Mouse (Mus musculus): Measurements from ENCODE around the gene Cers5. TPM values are rescaled to one million over a fixed set of nuclear protein-coding genes. Genes with fewer than 3 reads are reported as not detected.

The Cers5 gene
- polyA plus RNA-seq, 1 experiment from 2014 or later: 82.5 TPM

DNA sequence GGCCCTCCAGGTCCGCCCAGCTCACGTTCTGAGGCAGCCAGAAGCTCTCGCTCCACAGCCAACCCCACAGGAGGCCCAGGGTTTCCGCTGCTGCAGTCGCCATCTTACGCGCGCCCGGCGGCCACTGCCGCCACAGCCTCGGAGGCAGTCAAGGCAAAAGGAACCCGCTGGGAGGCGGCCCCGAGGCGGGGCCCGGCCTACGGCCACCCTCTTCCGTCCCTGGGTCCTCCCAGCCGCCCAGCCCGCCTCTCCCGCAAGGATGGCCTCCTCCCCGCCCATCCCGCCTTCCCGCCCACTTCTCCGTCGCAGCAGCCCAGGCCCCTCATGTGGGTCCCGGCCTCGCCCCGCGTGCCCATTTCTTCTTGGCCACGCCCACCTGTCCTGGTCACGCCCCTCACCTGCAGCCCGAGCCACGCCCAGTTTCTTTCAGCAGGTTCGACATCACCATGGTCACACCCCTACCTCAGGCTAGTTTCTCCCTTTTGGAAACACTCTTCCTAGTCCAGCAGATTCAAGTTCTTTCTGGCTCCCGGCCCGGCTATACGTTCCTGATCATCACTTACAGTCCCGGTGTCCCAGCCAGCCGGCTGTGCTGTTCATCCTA, 306 bp downstream of the Cers5 start:
- Histone ChIP-seq H3K9me3 (ENCODE audit: control insufficient read depth, low read length) (no peaks in the 10 kb centered on the region), H3K27ac (ENCODE audit: low read depth, low read length) (peak overlapping the region; percentile 93), H3K36me3 (ENCODE audit: control insufficient read depth, insufficient read depth, low read length) (no peaks in the 10 kb centered on the region), H3K4me3 (ENCODE audit: low read depth, low read length) (peak overlapping the region; percentile 79), H3K27me3 (ENCODE audit: control insufficient read depth, insufficient read depth, low read length) (no peaks in the 10 kb centered on the region), H3K4me1 (ENCODE audit: control insufficient read depth, insufficient read depth, low read length) (peaks cover 13% of the 10 kb centered on the region), H3K4me2 (ENCODE audit: low read depth, low read length) (peak overlapping the region; percentile 80), H3K9ac (replicated peaks; ENCODE audit: low read depth, low read length) (peak overlapping the region; percentile 95)
- WGBS: under 1% methylated on average over 38 of the region's 41 CpGs
- peak; percentile 91 for ATAC-seq (ENCODE audit: low read depth)

- under 1% methylated on average over 58 of the region's 59 CpGs for WGBS
- Histone ChIP-seq H3K9ac (replicated peaks; ENCODE audit: low read depth, low read length) (peak overlapping the region; percentile 95), H3K9me3 (ENCODE audit: control insufficient read depth, low read length) (no peaks in the 10 kb centered on the region), H3K36me3 (ENCODE audit: control insufficient read depth, insufficient read depth, low read length) (no peaks in the 10 kb centered on the region), H3K4me2 (ENCODE audit: low read depth, low read length) (peak overlapping the region; percentile 80), H3K4me3 (ENCODE audit: low read depth, low read length) (peak overlapping the region; percentile 79), H3K27me3 (ENCODE audit: control insufficient read depth, insufficient read depth, low read length) (no peaks in the 10 kb centered on the region), H3K27ac (ENCODE audit: low read depth, low read length) (peak overlapping the region; percentile 93), H3K4me1 (ENCODE audit: control insufficient read depth, insufficient read depth, low read length) (peaks cover 13% of the 10 kb centered on the region)
- peak; percentile 75 for ATAC-seq (ENCODE audit: low read depth)
Observed at GRCm38 (mm10) chr15:99771601-99772276, 946 bp downstream of the Cers5 start.

DNA sequence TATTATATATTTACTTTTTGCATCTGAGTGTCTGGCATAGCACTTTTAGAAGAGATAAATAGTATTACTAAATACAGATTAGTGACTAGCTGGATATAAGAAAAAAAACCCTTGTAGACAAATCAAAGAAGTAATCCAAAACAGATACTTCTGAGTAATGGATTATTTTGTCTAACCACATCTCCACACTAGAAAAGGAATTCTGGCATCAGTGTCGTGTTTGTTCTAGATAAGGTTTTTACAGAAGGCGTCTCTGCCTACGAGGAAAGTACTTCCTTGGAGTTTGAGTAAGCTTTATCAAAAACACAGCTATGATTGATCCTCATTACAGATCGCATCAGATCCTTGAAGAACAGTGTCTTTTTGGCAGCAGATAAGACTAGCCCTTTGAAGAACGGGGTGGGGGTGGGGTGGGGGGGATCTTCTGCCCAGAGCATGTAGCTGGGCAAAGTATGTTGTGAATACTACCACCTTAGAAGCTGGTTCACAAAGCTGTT, 1.6 kb downstream of the Cers5 start:
- ATAC-seq (ENCODE audit: low read depth): no peak
- WGBS: 39% methylated on average over 5 of the region's 5 CpGs
- H3K9me3 ChIP-seq (ENCODE audit: control insufficient read depth, low read length): no peaks in the 10 kb centered on the region
- H3K9ac ChIP-seq (replicated peaks; ENCODE audit: low read depth, low read length): peak overlapping the region; percentile 95
- peak overlapping the region; percentile 79 for H3K4me3 ChIP-seq (ENCODE audit: low read depth, low read length)
- H3K4me1 ChIP-seq (ENCODE audit: control insufficient read depth, insufficient read depth, low read length): peaks cover 13% of the 10 kb centered on the region
- H3K27ac ChIP-seq (ENCODE audit: low read depth, low read length): peak overlapping the region; percentile 93
- H3K4me2 ChIP-seq (ENCODE audit: low read depth, low read length): peak overlapping the region; percentile 80
- no peaks in the 10 kb centered on the region for H3K27me3 ChIP-seq (ENCODE audit: control insufficient read depth, insufficient read depth, low read length)
- no peaks in the 10 kb centered on the region for H3K36me3 ChIP-seq (ENCODE audit: control insufficient read depth, insufficient read depth, low read length)

- Histone ChIP-seq H3K4me3 (ENCODE audit: low read depth, low read length) (no peak overlapping the region), H3K9me3 (ENCODE audit: control insufficient read depth, low read length) (no peaks in the 10 kb centered on the region), H3K27ac (ENCODE audit: low read depth, low read length) (no peak overlapping the region), H3K27me3 (ENCODE audit: control insufficient read depth, insufficient read depth, low read length) (no peaks in the 10 kb centered on the region), H3K9ac (replicated peaks; ENCODE audit: low read depth, low read length) (no peak overlapping the region), H3K4me2 (ENCODE audit: low read depth, low read length) (no peak overlapping the region), H3K4me1 (ENCODE audit: control insufficient read depth, insufficient read depth, low read length) (peaks cover 13% of the 10 kb centered on the region), H3K36me3 (ENCODE audit: control insufficient read depth, insufficient read depth, low read length) (no peaks in the 10 kb centered on the region)
- no peak for ATAC-seq (ENCODE audit: low read depth)
- WGBS: 94% methylated on average over 1 of the region's 1 CpGs
Observed at GRCm38 (mm10) chr15:99768761-99769160, 3.9 kb downstream of the Cers5 start.

DNA sequence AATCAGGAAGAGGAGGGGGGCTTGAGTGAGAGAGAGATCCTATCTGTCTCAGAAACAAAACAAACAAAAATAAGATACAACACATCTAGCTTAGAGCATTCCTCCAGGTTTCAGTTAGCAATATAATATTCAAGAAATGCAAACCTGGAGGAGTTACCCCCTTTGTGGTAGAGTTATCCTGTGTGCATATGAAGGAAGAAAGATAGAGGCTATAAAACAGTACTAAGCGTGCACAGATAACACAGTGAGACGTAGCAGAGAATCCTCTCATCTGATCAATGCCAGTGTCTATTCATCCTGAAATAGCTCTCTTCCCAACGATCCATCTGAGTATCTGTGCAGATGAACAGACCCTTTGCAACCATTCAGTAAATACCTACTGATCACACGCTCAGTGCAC, 5.2 kb downstream of the Cers5 start:
- WGBS: 76% methylated on average over 4 of the region's 4 CpGs
- no peaks in the 10 kb centered on the region for H3K27me3 ChIP-seq (ENCODE audit: control insufficient read depth, insufficient read depth, low read length)

DNA sequence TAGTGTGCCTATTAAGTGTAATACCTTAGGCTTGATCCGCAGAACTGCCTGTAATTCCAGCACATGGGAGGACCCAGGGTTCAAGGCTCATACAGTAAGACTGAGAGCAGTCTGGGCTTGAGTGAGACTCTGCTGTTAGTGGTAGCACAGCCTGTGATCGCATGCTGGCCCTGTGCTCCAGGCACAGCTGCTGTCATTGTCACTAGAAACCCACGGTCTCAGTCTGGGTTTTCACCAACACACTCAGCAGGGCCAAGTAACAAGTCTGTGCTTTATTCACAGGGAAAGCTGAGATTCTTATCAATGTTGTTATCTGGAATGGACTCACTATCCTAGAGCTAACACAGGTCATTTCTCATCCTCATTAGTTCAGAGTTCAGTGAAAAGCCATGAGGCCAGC, 18.5 kb downstream of the Cers5 start:
- no peaks in the 10 kb centered on the region for H3K9me3 ChIP-seq (ENCODE audit: control insufficient read depth, low read length)
- no peaks in the 10 kb centered on the region for H3K27me3 ChIP-seq (ENCODE audit: control insufficient read depth, insufficient read depth, low read length)
- WGBS: 77% methylated on average over 3 of the region's 3 CpGs
- ATAC-seq (ENCODE audit: low read depth): no peak
- no peaks in the 10 kb centered on the region for H3K36me3 ChIP-seq (ENCODE audit: control insufficient read depth, insufficient read depth, low read length)
- H3K27ac ChIP-seq (ENCODE audit: low read depth, low read length): no peak overlapping the region
- H3K4me1 ChIP-seq (ENCODE audit: control insufficient read depth, insufficient read depth, low read length): no peaks in the 10 kb centered on the region
- H3K4me3 ChIP-seq (ENCODE audit: low read depth, low read length): no peak overlapping the region
- no peak overlapping the region for H3K9ac ChIP-seq (replicated peaks; ENCODE audit: low read depth, low read length)
- no peak overlapping the region for H3K4me2 ChIP-seq (ENCODE audit: low read depth, low read length)

More for the DNA sequence above, 5.2 kb downstream of the Cers5 start:
- H3K27ac ChIP-seq (ENCODE audit: low read depth, low read length): no peak overlapping the region
- H3K4me3 ChIP-seq (ENCODE audit: low read depth, low read length): no peak overlapping the region
- no peak overlapping the region for H3K9ac ChIP-seq (replicated peaks; ENCODE audit: low read depth, low read length)
- H3K36me3 ChIP-seq (ENCODE audit: control insufficient read depth, insufficient read depth, low read length): no peaks in the 10 kb centered on the region
- H3K4me1 ChIP-seq (ENCODE audit: control insufficient read depth, insufficient read depth, low read length): peaks cover 13% of the 10 kb centered on the region
- ATAC-seq (ENCODE audit: low read depth): no peak
- H3K4me2 ChIP-seq (ENCODE audit: low read depth, low read length): no peak overlapping the region
- no peaks in the 10 kb centered on the region for H3K9me3 ChIP-seq (ENCODE audit: control insufficient read depth, low read length)

DNA sequence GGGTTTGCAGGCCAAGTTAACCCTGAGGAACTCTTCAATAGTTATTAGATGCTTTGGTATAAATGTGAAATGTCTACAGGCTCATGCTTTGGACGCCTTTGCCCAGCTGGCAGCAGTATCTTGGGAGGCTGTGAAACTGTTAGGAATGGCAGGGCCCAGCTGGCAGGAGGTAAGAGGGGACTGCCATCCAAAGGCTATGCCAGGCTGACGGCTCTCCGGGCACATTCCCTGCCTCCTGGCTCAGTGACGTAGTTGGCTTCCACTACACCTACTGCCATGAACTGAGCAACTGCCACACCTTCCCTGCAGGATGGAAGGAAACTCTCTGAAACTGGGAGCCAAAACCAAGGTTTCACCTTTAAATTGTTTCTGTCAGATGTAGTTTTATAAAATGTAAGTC, 32.5 kb downstream of the Cers5 start:
- Histone ChIP-seq H3K9ac (replicated peaks; ENCODE audit: low read depth, low read length) (no peak overlapping the region), H3K27ac (ENCODE audit: low read depth, low read length) (no peak overlapping the region), H3K27me3 (ENCODE audit: control insufficient read depth, insufficient read depth, low read length) (no peaks in the 10 kb centered on the region), H3K4me2 (ENCODE audit: low read depth, low read length) (no peak overlapping the region), H3K36me3 (ENCODE audit: control insufficient read depth, insufficient read depth, low read length) (peaks cover 57% of the 10 kb centered on the region), H3K9me3 (ENCODE audit: control insufficient read depth, low read length) (no peaks in the 10 kb centered on the region), H3K4me1 (ENCODE audit: control insufficient read depth, insufficient read depth, low read length) (no peaks in the 10 kb centered on the region), H3K4me3 (ENCODE audit: low read depth, low read length) (no peak overlapping the region)
- no peak for ATAC-seq (ENCODE audit: low read depth)
- 92% methylated on average over 4 of the region's 4 CpGs for WGBS

- H3K9me3 ChIP-seq (ENCODE audit: control insufficient read depth, low read length): no peaks in the 10 kb centered on the region
- no peak overlapping the region for H3K4me2 ChIP-seq (ENCODE audit: low read depth, low read length)
- ATAC-seq (ENCODE audit: low read depth): no peak
- H3K9ac ChIP-seq (replicated peaks; ENCODE audit: low read depth, low read length): no peak overlapping the region
- H3K27ac ChIP-seq (ENCODE audit: low read depth, low read length): no peak overlapping the region
- H3K4me1 ChIP-seq (ENCODE audit: control insufficient read depth, insufficient read depth, low read length): no peaks in the 10 kb centered on the region
- H3K4me3 ChIP-seq (ENCODE audit: low read depth, low read length): no peak overlapping the region
- peaks cover 60% of the 10 kb centered on the region for H3K36me3 ChIP-seq (ENCODE audit: control insufficient read depth, insufficient read depth, low read length)
- 90% methylated on average over 11 of the region's 11 CpGs for WGBS
- H3K27me3 ChIP-seq (ENCODE audit: control insufficient read depth, insufficient read depth, low read length): no peaks in the 10 kb centered on the region
Observed at GRCm38 (mm10) chr15:99736675-99737074, 36.0 kb downstream of the Cers5 start.

GRCm38 (mm10) chr15:99735631-99736030, 37.1 kb downstream of the Cers5 start:
- peaks cover 53% of the 10 kb centered on the region for H3K36me3 ChIP-seq (ENCODE audit: control insufficient read depth, insufficient read depth, low read length)
- H3K27ac ChIP-seq (ENCODE audit: low read depth, low read length): no peak overlapping the region
- no peak for ATAC-seq (ENCODE audit: low read depth)
- H3K4me3 ChIP-seq (ENCODE audit: low read depth, low read length): no peak overlapping the region
- no peaks in the 10 kb centered on the region for H3K4me1 ChIP-seq (ENCODE audit: control insufficient read depth, insufficient read depth, low read length)
- H3K27me3 ChIP-seq (ENCODE audit: control insufficient read depth, insufficient read depth, low read length): no peaks in the 10 kb centered on the region
- no peak overlapping the region for H3K9ac ChIP-seq (replicated peaks; ENCODE audit: low read depth, low read length)
- no peaks in the 10 kb centered on the region for H3K9me3 ChIP-seq (ENCODE audit: control insufficient read depth, low read length)
- no peak overlapping the region for H3K4me2 ChIP-seq (ENCODE audit: low read depth, low read length)
- WGBS: 91% methylated on average over 2 of the region's 2 CpGs
